Mouse (Mus musculus) heart, adult 8-10 months (tissue): Measurements from ENCODE around the gene Larp4b. TPM values are rescaled to one million over a fixed set of nuclear protein-coding genes. Genes with fewer than 3 reads are reported as not detected.

Experiments
- total RNA-seq, 4 experiments: library from RNA; stranded (reverse); gene quantifications; 2 replicates each; pipeline ENCODE4 v1.2.4; 2022

Gene Larp4b
- total RNA-seq, 4 experiments from 2014 or later, result 61.4 to 87.8 (median 77.9) TPM

Other genes starting within 250 kb of the Larp4b start
- 10 to 100 TPM; 31.1 to 39.2 (median 34.4) TPM for gene Wdr37, start 222.0 kb upstream of the Larp4b start, total RNA-seq
- 1 to 10 TPM; 4.0 to 6.0 (median 5.3) TPM for gene Idi1, start 208.4 kb upstream of the Larp4b start, total RNA-seq
- not detected for gene Gm9745, start 145.7 kb upstream of the Larp4b start, total RNA-seq
- gene Idi2, start 141.0 kb upstream of the Larp4b start, total RNA-seq, result not detected
- 10 to 100 TPM; 38.4 to 40.3 (median 39.8) TPM for gene Gtpbp4, start 97.8 kb upstream of the Larp4b start, total RNA-seq
- gene Dip2c, start 182.6 kb downstream of the Larp4b start, total RNA-seq, result 10 to 100 TPM; 38.1 to 45.2 (median 41.7) TPM